Mouse (Mus musculus) spleen, postnatal 14 days (tissue): ENCODE results near the gene Frg2f1.
A peak's percentile ranks its signal among the peaks of the same experiment; 100 is the strongest.

Experiments used
- DNase-seq, 2 experiments: peaks; one replicate each; pipeline ENCODE4 v3.0.0; 2021 to 2022; ENCODE audit warnings: low spot score in 2 of 2

The Frg2f1 gene

DNA sequence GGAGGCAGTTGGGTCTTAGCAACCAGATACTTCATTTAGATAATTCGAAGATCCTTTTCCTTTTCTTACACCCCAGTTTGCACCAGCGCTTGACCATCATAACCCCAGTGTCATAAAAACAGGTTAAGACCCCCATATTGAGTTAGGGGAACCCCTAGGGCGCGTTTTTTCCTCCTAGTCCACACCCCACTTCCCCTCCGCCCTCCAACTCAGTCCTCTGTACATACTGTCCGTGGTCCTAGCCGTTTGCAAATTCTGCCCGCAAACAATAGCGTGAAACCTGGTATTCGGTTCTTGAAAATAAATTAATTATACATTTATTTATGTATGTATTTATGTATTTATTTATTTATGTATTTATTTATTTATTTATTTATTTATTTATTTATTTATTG lies 46.4 kb downstream of the Frg2f1 start:
- no peak for DNase-seq

DNA sequence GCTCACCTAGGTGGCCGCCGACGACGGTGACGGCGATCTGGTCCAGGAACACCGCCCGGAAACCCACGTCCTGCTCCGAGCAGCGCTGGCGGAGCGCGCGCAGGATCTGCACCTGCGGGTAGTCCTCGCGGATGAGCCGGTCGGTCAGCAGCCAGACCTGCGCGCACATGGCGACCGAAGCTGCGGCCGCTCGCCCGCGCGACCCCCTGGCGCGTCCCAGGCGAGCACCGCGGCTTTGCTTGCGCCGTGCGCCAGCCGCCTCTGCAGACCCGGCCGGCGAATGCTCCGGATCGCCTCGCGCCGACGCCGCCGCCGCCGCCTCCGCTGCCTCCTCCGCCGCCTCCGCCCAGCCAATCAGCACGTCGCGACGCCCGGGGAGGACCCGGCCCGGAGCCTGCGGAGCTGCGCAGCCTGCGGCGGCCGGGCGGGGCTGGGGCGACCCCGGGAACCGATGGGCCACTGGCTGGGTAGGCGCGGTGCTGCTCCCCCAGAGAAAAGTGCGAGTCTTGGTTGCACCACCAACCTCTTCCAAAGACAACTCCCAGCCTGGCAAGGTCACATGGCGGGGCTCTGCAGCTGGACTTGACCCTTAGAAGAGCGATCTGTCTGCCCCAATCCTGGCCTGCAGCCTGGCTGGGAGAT lies 46.9 kb downstream of the Frg2f1 start, which contains the start of gene Rimkla:
Rimkla (minus strand) TSS at position 338 of the 642 bp plus-strand sequence.
- peak; percentile 3 to 9 for DNase-seq

GRCm38 (mm10) chr4:119490806-119491205 lies 48.5 kb downstream of the Frg2f1 start:
- DNase-seq, result peak in 1 of 2 experiments; percentile 7

DNA sequence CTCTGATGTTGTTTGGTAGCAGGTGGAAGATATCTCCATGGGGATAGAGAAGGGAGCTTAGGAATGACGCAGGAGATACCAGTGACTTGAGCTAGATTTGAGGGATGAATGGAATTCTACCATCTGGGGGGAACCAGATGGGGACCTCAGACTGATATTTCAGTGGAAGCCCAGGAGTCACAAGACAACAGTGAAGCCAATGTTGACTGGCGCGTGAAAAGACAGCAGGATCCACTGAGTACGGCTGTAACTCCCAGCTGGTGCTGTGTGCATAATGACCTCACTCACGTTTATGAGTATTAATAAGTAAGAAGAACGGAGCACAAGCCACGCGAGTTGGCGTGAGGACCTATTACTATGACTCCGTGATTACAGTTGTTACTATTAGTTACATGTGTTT lies 49.7 kb downstream of the Frg2f1 start:
- DNase-seq, result no peak

DNA sequence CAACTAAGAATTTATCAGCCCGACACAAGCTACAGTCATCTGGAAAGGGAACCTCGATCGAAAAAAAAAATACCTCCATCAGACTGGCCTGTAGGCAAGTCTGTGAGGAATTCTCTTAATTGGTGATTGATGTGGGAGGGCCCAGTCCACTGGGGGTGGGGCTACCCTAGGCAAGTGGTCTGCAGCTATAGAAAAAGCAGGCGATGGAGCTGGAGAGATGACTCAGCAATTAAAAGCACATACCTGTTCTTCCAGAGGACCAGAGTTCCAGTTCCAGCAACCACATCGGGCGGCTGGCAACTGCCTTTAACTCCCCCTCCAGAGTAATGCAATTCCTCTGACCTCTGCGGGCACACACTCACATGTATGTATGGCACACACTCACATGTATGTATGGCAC lies 54.4 kb downstream of the Frg2f1 start:
- no peak for DNase-seq

DNA sequence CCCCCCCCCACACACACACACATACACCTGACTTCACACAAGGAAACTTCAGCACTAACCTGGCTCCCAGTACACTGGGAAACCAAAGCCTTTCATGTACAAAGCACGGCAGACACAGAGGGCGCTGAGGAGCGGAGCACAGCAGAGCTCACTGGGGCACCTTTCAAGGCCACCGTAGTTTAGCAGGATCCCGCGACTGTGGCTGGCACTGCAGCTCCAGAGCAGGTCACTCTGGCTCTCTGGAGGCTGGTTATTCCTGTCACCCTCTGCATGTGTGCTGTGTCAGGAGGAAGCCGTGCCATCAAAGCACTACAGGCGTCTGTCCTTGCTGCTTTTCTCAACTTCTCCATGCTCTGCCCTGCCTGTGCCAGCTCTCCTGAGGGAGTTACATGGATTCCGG lies 56.3 kb downstream of the Frg2f1 start:
- DNase-seq, result no peak
